Mouse (Mus musculus): Measurements from ENCODE around the gene Fgfr2.
"Not testable (repeated sequence)": the region's sequence is repeated elsewhere in the genome, so short reads cannot be mapped to it uniquely, and the experiment has no call there.

Gene Fgfr2

DNA sequence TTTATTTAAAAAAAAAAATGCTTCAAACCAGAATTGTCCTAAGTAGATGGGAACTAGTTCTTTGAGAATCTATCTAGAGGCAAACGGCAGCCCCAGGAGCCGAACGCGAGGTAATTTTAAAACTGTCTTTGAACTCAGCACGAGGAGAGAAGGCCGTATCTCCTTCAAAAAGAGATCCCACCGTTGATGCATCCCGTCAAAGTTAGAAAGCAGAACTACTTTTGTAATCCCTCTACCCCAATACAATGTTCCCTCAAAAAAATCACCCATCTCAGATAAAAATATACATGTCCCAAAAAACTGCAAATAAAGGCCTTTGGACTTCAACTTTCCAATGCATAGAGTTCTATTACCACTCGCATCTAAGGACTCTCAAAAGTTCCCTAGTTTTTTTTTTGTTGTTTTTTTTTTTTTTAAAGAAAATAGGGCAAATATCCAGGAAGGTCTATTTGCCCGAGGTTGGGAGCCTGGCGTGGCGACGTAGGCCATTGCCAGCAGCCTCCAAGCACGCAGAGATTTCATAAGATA lies 2.0 kb downstream of the Fgfr2 start:
- DNase-seq (ENCODE audit: low read depth in 2 of 2, low spot score in 2 of 2) = no peak

DNA sequence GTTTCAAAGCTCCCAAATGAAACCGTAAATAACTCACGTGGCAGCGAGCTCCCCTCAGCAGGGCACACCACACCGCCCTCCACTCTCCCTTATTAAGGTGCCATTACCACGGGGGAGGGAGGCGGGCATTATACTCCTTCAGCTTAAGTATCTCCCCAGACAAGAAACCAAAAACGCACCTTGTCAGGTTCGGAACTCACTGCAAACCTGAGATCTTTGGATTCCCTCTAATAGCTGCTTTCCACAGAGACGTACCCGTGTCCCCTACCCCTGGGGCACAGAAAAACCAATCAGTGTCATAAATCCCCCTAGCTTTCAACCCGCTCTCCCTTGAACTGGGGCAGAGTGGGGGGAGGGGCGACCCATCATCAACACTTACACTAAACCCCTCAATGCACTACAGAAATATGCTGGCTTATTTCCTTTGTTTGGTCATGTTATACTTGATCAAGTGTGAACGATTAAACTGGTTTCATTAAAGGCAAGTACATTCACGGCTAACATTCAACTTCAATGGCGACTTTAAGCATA lies 2.9 kb downstream of the Fgfr2 start:
- DNase-seq (ENCODE audit: low read depth in 2 of 2, low spot score in 2 of 2) = no peak

DNA sequence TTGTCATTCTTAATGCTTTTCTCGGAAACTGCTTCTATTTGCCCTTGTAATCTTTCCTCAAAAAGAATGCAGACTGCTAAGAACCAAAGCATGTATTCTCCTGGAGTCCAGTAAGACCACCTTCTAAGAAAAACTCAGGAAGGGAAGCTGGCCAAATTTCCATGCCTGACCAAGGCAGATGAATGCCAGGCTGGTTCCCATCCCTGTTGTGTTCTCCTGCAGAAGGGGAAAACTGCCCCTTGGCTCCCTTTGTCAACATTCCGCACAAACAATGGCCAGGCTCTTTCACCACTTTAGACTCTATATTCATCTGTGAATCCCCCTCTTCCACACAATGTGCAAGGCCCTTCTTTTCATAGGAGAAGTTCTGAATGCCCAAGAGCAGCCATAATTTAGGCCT lies 5.3 kb downstream of the Fgfr2 start:
- no peak for DNase-seq (ENCODE audit: low read depth in 2 of 2, low spot score in 2 of 2)

DNA sequence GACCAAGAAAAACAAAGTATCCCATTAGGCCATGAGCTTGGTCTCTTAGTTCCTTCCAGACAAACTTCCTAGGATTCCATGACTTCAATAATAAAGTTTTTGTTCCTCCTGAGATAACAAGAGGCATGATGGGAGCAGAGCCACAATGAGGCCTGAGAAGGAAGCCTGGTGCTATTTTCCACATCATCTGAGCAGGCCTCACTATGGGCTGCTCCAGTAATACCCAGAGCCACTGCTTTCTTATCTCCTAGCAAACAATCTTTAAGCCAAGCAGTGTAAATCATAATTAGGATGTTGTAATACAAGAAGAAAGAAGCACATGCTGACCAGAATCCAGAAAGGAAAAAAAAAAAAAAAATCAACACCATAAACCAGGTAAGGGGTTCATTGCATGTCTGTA lies 6.6 kb downstream of the Fgfr2 start:
- no peak for DNase-seq (ENCODE audit: low read depth in 2 of 2, low spot score in 2 of 2)

DNA sequence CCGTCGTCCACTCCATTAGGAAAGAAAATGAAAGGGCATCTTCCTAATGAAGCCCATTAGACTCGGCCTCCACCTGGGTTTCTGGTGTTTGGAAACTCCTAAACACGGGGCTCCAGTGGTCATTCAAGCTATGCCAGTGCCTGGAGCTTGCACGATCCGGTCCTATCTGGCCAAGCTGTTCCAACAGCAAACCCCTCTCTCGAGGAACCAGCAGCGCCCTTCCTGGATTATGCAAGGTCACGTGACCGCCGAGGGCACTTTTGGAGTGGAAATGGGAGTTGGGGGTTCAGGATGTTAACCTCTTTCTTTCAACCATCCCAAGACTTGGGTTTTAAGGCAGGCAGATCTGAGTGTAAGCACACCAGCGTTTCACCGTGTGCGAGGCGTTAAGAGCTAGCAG lies 7.3 kb downstream of the Fgfr2 start:
- no peak for DNase-seq (ENCODE audit: low read depth in 2 of 2, low spot score in 2 of 2)

DNA sequence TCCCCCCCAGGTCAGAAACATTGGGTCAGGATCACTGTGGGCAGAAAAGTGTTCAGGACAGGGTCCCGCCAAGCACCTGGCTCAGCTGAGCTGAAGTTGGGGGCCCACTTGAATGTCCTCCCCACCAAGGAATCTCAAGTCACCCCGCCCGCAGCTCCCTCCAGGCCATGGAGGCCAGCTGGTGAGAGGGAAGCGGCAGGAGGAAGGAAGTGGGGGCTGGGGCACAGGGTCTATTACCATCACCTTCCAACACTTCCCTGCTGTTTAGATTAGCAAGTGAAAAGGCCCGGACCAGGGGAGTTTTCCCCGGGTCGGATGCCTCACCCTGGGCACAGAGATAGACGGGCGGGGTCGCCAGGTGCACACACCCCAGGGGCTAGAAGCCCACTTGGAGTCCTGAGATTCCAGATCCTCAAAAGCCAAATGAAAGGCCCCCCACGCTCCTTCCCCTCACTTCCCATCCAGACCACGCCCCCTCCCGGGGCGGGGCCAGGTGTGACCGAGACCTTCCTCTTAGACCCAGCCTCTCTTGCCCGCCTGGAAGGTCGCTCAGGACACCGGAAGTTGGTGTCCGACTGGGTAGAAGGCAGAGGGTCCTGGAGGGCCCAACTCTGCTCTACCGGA lies 8.2 kb downstream of the Fgfr2 start:
- DNase-seq (ENCODE audit: low read depth in 2 of 2, low spot score in 2 of 2) = no peak

DNA sequence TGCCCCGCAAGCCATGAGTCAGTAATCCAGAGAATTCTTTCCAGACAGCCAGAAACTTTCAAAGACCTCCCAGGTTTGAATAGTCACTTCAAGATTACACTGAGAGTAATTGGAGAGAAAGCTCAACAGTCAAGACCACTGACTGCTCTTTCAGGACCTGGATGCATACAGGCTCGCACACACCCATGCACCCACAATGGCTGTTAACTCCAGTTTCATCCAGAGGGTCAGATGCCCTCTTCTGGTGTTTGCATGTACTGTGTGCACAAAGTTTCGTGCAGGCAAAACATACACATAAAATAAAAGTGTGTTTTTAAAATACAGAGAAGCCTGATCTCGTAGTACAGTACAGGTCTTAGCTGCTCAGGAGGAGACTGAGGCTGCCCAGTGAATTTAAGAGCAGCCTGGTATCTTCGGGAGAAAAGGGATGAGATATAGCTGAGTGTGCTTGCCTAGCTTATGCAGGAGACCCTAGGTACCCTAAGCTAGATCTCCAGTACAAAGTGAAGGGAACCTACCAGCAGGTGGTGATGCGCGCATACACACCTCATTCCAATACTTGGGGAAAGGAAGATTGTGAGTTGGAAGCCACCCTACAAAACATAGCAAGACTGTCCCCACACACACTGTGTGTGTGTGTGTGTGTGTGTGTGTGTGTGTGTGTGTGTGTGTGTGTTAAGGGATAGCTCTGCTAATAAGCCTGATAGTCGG lies 9.8 kb downstream of the Fgfr2 start:
- DNase-seq (ENCODE audit: low read depth in 2 of 2, low spot score in 2 of 2) = no peak

DNA sequence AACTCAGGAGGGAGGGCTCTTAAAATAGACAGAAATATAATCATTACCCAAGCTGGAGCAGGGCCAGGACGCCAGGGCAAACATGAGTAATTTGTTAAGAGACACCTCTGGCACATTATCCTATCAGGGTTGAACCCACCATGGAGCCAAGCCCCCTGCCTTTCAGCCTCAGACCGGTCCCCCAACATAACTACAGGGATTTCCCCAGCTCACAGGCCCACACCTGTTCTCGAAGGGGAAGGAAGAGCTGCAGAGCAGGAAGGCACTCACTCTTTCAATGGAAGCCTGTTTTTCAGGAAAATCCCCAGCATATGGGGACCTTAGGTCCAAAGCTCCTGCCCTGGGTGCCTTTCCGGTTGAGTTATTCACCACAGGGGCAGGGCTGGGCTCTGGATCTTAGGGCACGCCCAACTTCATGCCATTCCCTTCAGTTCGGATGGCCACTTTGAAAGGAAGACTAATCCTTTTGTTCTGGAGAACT lies 10.8 kb downstream of the Fgfr2 start:
- no peak for DNase-seq (ENCODE audit: low read depth in 2 of 2, low spot score in 2 of 2)

DNA sequence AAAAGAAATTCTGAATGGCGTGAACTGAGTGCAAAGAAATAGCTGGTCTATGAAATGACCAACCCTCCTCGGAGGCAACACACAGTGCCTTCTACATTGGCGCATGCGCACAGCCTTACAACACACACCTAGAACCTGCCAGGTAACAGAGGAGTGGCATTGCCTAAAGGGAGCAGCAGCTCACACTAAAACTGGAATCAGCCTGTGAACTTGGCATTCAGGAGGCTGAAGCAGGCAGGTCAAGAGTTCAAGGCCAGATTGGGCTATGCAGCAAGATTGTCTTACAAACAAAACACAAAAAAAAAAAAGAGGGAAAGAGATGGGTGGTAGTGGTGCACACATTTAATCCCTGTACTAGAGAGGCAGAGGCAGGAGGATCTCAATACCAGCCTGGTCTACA lies 13.7 kb downstream of the Fgfr2 start:
- no peak for DNase-seq (ENCODE audit: low read depth in 2 of 2, low spot score in 2 of 2)

DNA sequence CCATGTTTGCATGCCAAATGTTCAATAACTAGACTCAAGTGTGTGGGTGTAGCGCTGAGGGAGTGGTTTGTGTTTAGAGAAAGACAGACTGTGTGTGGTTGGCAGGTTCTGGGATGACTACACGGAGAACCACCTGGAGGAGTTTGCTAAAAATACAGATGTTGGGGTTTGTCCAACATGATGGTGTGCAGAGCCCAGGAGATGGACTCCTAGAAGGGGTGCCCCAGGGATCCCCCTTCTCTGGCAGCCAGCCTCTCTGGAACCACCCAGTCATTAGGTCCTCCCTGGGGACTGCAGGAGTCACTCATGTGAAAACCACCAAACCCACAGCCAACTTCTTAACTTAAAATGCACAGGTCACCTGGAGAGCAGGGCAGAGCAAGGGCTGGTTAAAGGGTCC lies 14.5 kb downstream of the Fgfr2 start:
- DNase-seq (ENCODE audit: low read depth in 2 of 2, low spot score in 2 of 2) = no peak

DNA sequence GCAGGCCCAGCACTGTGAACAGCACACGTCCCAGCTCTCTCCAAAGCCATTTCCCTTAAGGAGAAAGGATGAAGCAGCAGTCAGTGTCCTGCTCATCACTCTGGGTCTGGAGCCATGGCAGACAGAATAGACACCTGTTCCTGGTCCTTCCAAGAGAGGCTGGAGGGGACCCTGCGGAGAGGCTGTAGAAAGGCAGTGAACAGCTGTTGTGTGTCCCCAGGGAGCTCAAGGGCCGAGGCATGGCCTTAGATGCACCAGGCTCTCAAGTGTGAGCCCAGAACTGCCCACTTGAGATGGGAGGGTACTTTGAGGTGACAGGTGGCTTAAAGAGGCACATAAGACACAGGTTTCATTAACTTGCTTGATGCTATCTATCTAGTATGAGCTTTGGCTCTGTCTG lies 20.6 kb downstream of the Fgfr2 start:
- no peak for DNase-seq (ENCODE audit: low read depth in 2 of 2, low spot score in 2 of 2)

DNA sequence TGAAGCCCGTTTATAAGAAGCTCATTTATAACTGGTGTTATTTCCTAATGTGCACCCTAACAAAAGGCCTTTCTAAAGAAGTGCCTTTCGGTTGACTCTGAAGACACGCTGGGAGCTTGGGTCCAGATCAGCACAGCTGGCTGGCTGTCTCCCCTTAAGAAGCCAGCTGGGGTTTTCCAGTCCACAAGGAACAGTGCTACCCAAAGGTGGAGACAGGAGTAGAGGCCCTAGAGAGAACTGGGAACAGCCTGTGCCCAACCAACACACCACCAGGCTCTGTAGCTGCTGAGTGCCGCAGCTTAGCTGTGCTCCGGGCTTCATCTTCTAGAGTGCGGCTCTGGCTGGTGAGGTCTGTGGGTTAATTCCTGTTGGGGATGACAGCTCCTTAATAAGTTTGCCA lies 22.1 kb downstream of the Fgfr2 start:
- no peak for DNase-seq (ENCODE audit: low read depth in 2 of 2, low spot score in 2 of 2)

DNA sequence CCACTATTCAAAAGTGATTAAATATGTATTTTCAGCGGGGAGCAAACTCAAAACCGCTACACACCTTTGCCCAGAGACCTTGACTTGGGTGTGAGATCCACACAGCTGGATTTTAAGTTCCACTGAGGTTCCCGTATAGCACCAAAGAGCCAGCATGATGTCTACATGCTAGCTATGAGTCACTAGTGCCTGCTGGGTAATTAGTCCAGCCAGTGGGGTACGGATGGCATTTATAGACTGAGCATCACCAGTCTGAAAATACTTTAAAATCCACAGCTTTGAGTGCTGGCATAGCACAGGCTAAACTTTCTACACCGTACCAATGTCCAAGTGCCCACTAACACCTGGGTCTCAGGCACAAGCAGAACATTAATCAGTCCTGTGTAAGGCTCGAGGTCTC lies 23.0 kb downstream of the Fgfr2 start:
- no peak for DNase-seq (ENCODE audit: low read depth in 2 of 2, low spot score in 2 of 2)

DNA sequence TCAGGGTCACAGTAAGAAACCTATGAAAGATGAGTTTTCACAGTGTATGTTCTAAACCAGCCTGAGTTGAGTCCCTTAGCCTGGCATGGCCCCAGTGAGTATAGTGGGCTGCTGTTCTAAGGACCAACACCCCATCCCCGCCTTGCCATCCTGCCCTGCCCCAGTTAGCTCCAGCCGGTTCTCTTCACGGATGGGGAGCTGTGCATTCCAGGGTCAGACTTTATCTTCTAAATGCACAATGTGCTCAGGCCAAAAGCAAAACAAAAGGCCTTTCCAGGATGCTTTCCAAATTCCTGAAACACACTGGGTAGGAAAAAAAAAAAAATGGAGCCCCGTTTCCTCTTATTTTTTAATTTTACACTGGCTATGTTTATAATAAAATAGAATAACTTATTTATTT lies 23.9 kb downstream of the Fgfr2 start:
- DNase-seq (ENCODE audit: low read depth in 2 of 2, low spot score in 2 of 2) = no peak

DNA sequence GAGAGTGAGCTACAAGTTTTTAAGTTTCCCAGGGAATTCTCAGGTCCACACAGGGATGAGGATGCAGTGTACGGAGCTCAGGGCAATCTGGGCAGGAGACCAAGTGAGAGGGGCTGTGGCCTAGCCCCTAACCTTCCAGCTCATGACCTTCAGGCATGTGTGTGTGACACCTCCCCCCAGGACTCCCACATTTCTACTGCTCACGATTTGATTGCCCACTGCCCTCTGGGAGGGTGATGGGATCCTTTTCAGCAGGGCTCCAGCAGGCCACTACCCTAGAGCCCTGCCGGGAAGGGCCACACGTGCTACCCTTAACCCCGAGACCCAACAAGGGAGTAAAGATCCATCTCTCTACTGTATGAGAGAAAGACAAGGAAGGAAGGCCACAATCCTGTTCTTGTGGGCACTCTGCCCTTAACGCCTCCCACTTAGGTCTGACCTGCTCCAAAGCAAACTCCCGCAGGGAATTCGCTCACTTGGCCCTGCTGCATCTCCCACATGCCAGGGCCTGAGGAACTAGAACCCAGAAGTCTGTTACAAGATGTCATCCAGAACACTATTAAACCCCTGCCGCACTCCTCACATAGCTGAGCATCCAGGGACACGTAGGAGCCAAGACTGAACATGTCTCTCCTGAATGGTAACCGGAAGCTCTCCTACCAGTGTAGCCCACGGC lies 24.9 kb downstream of the Fgfr2 start:
- DNase-seq (ENCODE audit: low read depth in 2 of 2, low spot score in 2 of 2) = no peak

DNA sequence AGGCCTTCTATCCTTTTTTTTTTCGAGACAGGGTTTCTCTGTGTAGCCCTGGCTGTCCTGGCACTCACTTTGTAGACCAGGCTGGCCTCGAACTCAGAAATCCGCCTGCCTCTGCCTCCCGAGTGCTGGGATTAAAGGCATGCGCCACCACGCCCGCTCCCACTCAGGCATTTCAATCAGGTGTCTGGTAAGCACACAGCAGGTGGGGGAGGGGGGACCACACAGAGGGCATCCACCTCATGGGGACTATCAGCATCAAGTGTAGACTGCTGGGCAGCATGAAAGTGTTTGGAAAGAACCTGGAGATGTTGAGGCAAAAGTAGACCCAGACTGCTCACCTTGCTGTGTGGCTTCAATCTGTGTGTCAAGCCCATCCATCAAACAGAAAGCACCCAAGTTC lies 27.5 kb downstream of the Fgfr2 start:
- not testable (repeated sequence) for DNase-seq (ENCODE audit: low read depth in 2 of 2, low spot score in 2 of 2)

DNA sequence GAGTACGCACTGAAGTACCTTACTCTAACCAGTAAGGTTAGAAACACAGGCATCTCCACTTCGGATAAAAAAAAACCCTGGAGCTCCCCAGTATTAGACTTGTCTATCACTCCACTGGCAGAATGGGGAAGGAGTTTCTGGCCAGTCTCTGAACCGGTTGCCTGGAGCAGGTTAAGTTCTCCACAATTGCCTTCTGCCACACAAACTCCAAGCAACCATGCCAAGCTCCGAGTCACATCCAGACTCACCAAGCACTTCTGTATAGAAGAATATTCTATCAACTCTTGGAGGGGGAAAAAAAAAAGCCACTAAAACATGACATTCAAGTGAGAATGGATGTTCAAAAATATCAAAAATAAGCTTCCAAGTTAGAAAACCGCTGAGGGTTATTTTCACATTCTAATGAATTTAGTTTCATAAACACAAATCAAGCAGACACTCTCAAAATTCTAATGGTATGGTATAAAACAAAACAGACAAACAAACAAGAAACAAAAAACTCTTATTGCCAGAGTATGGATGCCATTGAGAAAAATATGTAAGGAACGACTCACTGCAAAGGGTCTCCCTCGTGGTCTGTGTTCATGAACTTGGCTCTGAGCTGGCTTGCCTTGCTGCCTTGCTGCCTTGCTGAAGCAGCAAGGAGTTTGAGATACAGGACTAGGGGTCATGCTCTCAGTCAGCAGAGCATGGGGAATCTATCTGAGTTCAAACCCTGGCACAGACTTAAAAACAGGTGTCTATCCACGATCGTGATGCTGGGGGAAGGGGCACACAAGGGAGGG lies 28.2 kb downstream of the Fgfr2 start:
- no peak for DNase-seq (ENCODE audit: low read depth in 2 of 2, low spot score in 2 of 2)

DNA sequence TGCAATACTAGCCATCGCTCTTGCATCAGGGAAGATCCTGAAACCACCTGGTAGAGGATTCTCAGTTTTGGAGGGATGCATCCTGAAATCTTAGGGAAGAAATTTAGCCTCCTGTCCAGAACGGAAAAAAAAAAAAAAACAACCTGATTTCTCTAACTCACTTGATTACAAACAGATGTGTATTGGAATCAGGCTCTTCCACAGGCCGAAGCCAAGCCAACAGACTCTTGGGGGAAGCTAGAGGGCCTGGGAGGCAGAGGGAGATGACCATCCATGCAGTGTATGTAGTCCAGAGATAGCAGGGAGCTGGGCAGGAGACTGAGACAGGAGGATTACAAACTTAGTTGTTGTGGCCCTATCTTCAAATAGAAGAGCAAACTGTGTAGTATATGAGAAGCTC lies 29.0 kb downstream of the Fgfr2 start:
- DNase-seq (ENCODE audit: low read depth in 2 of 2, low spot score in 2 of 2) = no peak

DNA sequence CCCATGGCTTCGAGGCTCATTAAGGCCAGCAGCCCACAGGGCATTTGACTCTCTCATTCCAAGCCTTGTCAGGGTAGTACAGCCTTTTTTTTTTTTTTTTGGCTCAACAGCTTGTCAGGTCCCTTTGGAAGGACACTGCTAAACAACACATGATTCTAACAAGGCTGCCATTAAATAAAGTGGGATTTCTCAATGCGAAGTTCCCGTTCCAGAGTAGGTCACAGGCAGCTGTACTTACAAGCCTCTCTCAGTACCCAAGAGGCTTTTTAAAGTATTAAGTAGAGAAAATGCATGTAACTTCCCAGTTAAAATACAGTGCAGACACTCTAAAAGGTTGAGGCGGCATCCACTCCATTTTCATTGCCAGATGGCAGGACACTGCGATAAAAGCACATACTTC lies 29.4 kb downstream of the Fgfr2 start:
- no peak for DNase-seq (ENCODE audit: low read depth in 2 of 2, low spot score in 2 of 2)

DNA sequence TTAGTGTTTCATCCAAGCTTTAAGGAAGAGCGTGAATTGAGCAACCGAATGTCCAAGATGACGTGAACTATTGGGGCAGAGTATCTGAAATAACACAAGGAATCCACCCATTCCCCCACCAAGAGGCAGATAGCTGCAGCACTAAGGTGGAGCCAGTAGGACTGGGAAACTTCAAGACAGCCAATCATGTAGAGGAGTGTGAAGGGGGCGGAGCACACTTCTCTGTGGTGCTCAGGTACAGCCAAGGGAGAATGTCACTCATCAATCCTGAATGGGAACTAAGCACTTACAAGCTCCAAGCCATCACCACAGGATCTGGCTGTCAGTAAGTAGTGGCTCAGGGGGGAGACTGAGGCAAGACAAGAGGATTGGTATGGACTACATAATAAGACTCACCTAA lies 32.5 kb downstream of the Fgfr2 start:
- no peak for DNase-seq (ENCODE audit: low read depth in 2 of 2, low spot score in 2 of 2)

DNA sequence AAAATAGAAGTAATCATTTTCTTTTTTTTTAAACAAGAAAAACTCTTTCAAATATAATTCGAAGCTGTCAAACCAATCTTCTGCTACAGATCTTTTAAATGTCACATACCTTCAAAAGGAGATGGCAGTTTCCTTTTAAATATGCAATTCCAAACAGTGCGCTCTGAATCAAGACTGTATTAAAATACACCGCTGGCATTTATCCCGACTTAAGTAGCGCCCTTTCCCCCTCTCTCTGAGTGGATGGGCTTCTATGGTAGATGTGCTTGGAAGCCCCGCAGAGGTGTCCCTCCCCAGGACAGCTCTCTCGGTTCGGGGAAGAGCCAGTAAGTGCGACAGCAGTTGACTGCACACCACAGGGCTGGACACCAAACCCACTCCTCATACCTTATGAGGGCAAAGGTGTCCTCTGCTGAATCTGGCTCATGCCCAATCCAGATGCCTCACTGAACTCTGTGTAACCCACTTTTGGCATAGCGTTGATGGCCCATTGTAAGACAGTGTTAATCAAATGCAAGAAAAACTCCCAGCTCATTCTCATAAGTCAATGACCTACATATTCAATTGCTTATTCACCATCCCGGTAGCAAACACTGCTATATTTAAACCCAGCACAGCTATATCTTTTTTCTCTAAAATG lies 33.4 kb downstream of the Fgfr2 start:
- no peak for DNase-seq (ENCODE audit: low read depth in 2 of 2, low spot score in 2 of 2)
